Mouse (Mus musculus) heart, embryonic 10.5 days (tissue): ENCODE data around the gene Hlcs. TPM values are rescaled to one million over a fixed set of nuclear protein-coding genes. Genes with fewer than 3 reads are reported as not detected.

Source experiments
- DNase-seq: peaks from one replicate; pipeline ENCODE4 v3.0.0-alpha.2; 2017; ENCODE audit warnings: low spot score
- H3K27ac ChIP-seq: fragments of 300-500 bp; sonication (generic); 2 replicates; pipeline ENCODE4 v1.5.1; 2016; ENCODE audit warnings: mild to moderate bottlenecking
- H3K27me3 ChIP-seq: fragments of 300-500 bp; sonication (generic); 2 replicates; pipeline ENCODE4 v1.6.1; 2016; ENCODE audit warnings: mild to moderate bottlenecking; ENCODE audit not compliant: poor library complexity, insufficient read depth, severe bottlenecking
- H3K36me3 ChIP-seq: fragments of 300-500 bp; sonication (generic); 2 replicates; pipeline ENCODE4 v1.6.1; 2016; ENCODE audit warnings: mild to moderate bottlenecking, moderate library complexity
- H3K4me1 ChIP-seq: fragments of 300-500 bp; sonication (generic); 2 replicates; pipeline ENCODE4 v1.6.1; 2016; ENCODE audit warnings: mild to moderate bottlenecking
- H3K4me3 ChIP-seq: fragments of 300-500 bp; sonication (generic); 2 replicates; pipeline ENCODE4 v1.5.1; 2016; ENCODE audit warnings: mild to moderate bottlenecking, moderate library complexity
- H3K9me3 ChIP-seq: fragments of 300-500 bp; sonication (generic); 2 replicates; pipeline ENCODE4 v1.6.1; 2016; ENCODE audit warnings: mild to moderate bottlenecking, moderate library complexity
- WGBS: fragments of 180-500 bp; shearing (Covaris S2); methylation state at CpG from one replicate; pipeline ENCODE4 v1.1.7; 2016; 5-methylcytosine and 5-hydroxymethylcytosine counted together
- polyA plus RNA-seq: library from polyadenylated mRNA; unstranded; fragments of >200 nt; fragmentation: Nextera tagmentation; extraction: Ambion mirVana; gene quantifications from 2 replicates; pipeline ENCODE4 v1.2.1, GENCODE M21; 2016

The Hlcs gene
- polyA plus RNA-seq, 1 experiment from 2014 or later: 11.0 TPM

DNA sequence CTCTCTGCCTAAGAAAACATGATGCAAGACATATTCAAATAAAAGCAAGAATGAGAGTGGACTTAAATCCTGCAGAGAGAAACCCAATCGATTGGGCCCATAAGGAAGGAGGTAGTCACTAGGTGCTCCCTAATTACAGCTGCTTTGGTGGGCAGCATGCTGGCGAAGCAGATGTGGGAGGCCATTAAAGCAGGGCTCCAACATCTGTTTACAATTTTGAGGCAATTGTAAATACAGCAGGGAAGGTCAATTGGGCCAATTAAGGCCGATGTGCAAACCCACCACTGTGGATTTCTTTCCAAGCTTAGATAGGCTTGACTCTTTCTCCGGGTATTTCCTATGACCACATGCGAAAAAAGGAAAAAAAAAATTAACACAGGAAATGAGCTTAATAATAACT is 117.5 kb downstream of the Hlcs start:
- Histone ChIP-seq H3K9me3 (no peaks in the 10 kb centered on the region), H3K4me1 (peaks cover 13% of the 10 kb centered on the region), H3K27me3 (0 out of 2 replicates have a peak, but pooled peaks cover 8% of the 10 kb centered on the region), H3K36me3 (no peaks in the 10 kb centered on the region), H3K27ac (no peak overlapping the region), H3K4me3 (no peak overlapping the region)
- WGBS: 81% methylated on average over 5 of the region's 5 CpGs
- no peak for DNase-seq

DNA sequence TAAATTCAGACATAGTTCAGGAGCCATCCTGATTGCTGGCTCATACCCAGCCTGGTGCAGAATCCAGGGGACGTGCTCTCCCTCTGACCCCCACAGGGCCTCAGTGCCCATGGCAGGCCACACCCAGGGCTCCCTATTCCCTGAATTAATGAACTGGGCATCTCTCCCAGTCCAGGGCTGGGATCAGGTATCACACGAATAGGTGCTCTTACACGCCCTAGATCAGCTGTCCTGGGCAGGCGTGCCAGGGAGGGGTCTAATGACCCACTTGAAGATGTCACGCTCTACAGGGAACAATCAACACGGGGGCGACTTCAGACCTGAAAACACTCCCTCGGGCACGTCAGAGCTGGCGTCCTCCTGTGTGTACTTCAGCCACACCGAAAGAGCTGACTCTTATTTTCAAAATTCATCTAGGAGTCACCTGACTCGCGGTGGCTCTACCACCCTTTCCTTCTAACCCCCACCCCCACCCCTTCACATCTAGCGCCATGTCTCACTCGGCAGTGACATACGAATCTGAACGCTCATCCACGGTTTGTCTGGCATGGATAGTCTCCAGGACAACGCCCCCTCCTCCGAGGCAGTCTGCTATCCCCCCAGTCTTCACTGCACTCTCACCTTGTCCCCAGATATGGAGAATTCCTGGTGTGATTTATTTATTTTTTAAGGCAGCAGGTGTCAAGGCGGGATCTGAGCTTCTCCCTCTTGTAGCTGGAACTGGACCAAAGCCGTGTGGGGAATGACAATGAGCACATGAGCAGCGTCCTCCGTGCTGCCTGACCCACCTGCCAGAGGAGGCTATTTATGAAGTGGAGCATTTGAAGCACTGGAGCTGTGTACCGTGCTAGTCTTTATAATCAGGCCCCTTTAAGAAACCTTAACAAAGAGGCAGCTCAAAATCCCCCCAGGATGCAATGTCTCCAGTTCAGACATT is 121.7 kb downstream of the Hlcs start:
- 84% methylated on average over 25 of the region's 25 CpGs for WGBS
- Histone ChIP-seq H3K9me3 (no peaks in the 10 kb centered on the region), H3K36me3 (no peaks in the 10 kb centered on the region), H3K4me1 (peaks cover 36% of the 10 kb centered on the region), H3K27me3 (peaks cover 10% of the 10 kb centered on the region; the same call in 1 of the 2 replicates), H3K27ac (no peak overlapping the region), H3K4me3 (no peak overlapping the region)
- DNase-seq: no peak

DNA sequence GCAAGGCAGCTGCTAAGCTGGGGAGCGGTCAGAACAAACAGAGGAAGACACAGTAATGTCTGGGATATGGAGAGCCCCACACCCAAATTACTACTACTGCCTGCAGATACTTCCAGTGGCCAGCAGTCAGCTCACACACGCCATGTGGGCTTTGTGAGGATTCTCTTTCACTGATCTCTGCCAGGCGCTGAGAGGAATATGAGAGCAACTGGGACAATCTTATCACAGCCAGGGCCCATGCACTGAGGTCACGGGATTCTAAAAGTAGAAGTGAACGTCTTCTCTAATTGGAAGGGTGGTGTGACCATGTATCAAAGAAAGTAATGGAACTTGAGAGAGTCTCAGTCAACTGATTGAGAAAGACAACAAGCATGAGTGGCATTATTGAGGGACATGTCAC is 123.1 kb downstream of the Hlcs start:
- Histone ChIP-seq H3K36me3 (no peaks in the 10 kb centered on the region), H3K27me3 (peaks cover 17% of the 10 kb centered on the region), H3K9me3 (no peaks in the 10 kb centered on the region), H3K27ac (no peak overlapping the region), H3K4me3 (no peak overlapping the region), H3K4me1 (peaks cover 49% of the 10 kb centered on the region)
- no peak for DNase-seq
- WGBS: 63% methylated on average over 5 of the region's 5 CpGs

DNA sequence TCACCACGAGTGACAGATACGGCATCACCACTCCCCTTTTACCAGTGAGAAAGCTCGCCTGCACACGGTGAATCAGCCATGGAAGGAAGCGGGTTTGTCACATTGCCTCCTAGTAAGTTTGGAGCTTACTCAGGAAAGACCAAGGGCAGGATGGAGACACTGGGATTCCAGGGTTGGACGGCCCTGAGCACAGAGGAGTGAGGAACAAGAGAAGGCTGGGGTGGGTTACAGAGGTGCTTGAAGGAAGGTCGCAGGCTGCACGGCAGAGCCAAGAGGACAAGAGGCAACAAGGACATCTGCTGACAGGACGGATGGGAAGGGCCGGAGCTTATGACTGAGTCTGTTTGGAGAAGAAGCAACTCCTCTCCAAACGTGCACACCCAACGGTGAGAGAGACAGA is 126.8 kb downstream of the Hlcs start:
- H3K9me3 ChIP-seq: no peaks in the 10 kb centered on the region
- H3K36me3 ChIP-seq: no peaks in the 10 kb centered on the region
- peaks cover 37% of the 10 kb centered on the region for H3K27me3 ChIP-seq
- peak overlapping the region; percentile 30; the same call in 1 of the 2 replicates for H3K27ac ChIP-seq
- H3K4me3 ChIP-seq: no peak overlapping the region
- 61% methylated on average over 12 of the region's 12 CpGs for WGBS
- peaks cover 56% of the 10 kb centered on the region for H3K4me1 ChIP-seq
- DNase-seq: no peak

DNA sequence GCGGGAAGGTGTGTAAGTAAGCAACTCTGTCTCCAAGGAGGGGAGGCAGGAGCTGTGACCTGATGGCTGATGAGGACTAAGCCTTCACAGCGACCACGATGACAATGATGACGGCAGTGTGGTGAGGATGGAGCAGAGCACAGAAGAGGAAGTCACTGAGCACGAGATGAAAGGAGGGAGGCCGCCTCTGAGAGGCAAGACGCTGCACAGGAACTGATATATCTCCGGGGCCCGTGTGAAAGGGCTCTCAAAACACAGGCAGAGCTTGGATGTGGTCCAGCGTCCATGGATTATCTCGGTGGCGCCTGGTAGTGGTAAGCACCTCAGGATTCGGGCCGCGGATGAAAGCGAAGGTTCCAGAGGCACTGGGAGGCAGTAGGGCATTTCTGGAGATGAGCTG is 127.9 kb downstream of the Hlcs start:
- Histone ChIP-seq H3K27me3 (peaks cover 47% of the 10 kb centered on the region), H3K4me3 (no peak overlapping the region), H3K4me1 (peaks cover 51% of the 10 kb centered on the region), H3K36me3 (no peaks in the 10 kb centered on the region), H3K27ac (peak overlapping the region; percentile 42; the same call in 1 of the 2 replicates), H3K9me3 (no peaks in the 10 kb centered on the region)
- WGBS: 25% methylated on average over 16 of the region's 16 CpGs
- DNase-seq: peak; percentile 82

DNA sequence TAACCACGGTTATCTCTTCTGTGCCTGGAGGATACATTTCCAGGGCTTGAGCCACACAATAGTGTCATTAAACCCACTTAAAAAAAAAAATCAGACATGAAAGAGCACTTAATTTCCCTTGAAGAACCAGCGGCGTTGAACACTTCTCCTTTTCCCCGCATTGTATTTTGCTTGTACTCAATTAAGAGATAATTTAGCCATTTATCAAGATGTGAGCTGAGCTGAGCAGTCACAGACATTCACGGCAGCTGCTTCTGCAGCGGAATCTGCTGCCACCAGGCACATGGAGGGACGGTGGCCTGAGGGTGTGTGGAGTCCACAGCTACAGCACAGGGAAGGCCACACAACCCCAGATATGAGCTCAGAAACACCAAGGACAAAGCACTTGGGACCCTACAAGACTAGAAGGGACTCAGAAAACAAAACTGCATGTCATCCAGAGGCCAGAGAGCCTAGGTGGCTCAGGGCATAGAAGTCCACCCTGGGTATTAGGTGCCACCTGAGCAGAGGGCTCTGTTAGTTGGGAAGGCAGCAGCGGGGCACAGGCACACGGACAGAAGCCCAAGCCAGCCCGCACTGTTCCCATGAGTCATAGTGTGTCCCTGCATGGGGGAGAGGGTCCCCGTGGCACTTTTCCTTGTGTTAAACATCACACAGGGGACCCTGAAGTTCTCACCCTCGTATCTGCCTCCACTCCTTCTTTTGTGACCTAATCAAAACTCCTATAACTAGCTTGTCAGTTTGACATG is 133.1 kb downstream of the Hlcs start:
- H3K27me3 ChIP-seq: peaks cover 79% of the 10 kb centered on the region

DNA sequence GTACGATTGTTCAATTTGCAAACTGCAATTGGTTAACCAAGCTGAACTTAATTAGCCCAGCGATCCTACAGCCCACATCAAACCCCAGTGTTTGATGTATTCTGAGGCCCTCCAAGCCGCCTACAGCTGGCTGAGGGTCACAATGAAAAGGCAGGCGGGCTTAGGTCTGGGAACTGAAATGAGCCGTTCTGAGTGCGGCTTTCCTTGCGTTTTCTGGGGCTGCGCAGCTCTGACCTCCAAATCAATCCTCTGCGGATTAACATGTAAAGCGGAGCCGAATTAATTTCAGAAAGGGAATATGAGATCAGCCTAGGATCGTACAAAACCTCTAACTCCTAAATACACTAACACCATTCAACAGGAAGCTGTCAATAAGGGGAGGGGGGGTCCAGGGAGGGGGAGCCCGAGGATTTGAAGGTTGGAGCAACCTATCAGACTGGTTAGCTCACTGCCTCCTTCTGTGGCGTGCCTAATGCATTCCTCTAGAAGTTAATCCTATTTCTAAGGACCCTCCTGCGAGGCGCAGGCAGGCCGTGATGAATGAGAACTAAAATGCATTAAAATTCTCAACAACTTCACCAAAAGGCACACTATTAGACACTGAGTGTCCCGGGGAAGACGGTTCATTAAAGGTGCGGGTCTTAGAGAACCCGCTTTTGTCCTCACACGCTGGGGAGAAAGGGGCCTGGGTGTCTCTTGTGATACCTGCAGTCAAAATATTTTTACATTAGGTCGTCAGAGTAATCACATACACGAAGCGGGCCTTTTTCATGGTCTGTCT is 133.8 kb downstream of the Hlcs start:
- H3K27me3 ChIP-seq: peaks cover 76% of the 10 kb centered on the region
- H3K27ac ChIP-seq: no peak overlapping the region
- 27% methylated on average over 25 of the region's 25 CpGs for WGBS
- no peaks in the 10 kb centered on the region for H3K9me3 ChIP-seq
- H3K36me3 ChIP-seq: no peaks in the 10 kb centered on the region
- H3K4me3 ChIP-seq: 0 out of 2 replicates have a peak overlapping the region, but pooled peaks have one; percentile 15
- H3K4me1 ChIP-seq: peaks cover 29% of the 10 kb centered on the region
- no peak for DNase-seq

More for the DNA sequence above, 133.1 kb downstream of the Hlcs start:
- H3K9me3 ChIP-seq: no peaks in the 10 kb centered on the region
- no peak for DNase-seq
- H3K36me3 ChIP-seq: no peaks in the 10 kb centered on the region
- 42% methylated on average over 12 of the region's 12 CpGs for WGBS
- no peak overlapping the region for H3K4me3 ChIP-seq
- H3K4me1 ChIP-seq: peaks cover 32% of the 10 kb centered on the region
- no peak overlapping the region for H3K27ac ChIP-seq

DNA sequence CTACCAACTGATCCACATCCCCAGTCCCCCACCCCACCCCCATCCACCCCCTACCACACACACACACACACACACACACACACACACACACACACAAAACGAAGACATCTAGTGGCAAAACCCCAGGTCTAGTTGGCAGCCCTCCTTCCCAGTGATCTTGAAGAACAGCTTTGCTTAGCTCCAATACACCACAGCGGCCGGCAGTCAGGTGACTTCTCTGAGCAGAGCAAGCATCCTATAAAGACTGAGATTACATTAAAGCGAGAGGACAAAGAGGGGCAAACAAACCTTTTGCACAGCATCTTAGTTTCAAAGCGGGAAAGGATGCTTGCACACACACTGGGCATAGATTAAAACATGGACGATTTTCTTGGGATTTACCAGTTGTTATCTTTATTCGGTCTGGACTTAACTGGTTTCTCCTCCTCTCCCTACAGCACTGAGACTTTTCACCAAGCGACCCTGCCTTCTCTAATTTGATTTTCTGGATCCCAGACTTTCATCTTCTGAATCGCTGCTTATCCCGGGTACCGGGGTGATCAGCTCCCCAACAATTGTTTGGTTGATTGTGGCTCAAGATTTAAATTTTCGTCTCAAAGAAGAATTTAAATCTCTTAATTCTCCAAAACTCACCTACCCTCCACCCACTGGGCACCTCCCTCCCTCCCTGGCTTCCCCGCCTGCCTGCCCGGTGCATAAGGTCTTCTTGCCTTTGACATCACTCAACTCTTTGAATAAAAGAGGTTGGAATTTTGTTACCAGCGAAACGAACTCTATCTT is 134.7 kb downstream of the Hlcs start:
- Histone ChIP-seq H3K27me3 (peaks cover 71% of the 10 kb centered on the region), H3K36me3 (no peaks in the 10 kb centered on the region), H3K4me3 (no peak overlapping the region), H3K9me3 (no peaks in the 10 kb centered on the region), H3K4me1 (peaks cover 28% of the 10 kb centered on the region), H3K27ac (no peak overlapping the region)
- no peak for DNase-seq
- WGBS: 67% methylated on average over 16 of the region's 16 CpGs

DNA sequence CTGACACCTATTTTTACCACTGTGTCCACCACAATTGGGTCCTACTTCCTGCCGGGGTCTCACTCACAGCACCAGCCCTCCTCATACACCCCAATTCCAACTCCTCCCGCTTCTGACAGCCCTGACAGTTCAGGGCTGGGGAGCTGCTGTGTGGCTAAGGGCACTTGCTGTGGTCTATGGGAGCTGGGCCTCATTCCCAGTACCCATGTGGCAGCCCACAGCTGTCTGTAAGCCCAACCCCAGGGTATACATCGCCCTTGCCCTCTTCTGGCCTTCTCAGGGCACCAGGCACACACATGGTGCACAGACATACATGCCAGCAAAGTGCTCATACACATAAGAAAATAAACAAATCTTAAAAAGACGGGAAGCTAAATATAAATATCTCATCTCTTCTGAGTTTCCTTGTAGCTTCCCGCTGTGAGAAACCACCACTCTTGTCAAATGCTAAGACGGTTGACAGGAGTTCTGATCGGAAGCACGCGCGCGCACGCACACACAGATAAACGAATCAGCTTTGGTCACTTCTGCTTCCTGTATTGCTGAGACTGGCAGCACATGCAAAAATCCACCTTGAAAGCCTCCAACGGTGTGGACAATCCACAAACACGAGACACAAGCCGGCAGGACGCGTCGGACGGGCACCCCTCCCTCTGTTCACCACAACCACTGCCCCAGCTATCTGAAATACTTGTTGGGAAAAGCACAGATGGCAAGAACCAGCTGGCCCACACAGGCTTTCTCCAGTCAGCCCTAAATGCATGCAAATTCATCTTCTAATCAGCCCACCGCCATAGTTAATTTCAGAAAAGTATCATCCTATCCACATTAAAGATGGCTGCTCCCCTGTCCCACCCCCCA is 136.1 kb downstream of the Hlcs start:
- H3K9me3 ChIP-seq: no peaks in the 10 kb centered on the region
- peaks cover 60% of the 10 kb centered on the region for H3K27me3 ChIP-seq
- DNase-seq: no peak
- peaks cover 16% of the 10 kb centered on the region for H3K4me1 ChIP-seq
- no peaks in the 10 kb centered on the region for H3K36me3 ChIP-seq
- WGBS: 78% methylated on average over 21 of the region's 21 CpGs
- H3K4me3 ChIP-seq: no peak overlapping the region
- H3K27ac ChIP-seq: no peak overlapping the region

DNA sequence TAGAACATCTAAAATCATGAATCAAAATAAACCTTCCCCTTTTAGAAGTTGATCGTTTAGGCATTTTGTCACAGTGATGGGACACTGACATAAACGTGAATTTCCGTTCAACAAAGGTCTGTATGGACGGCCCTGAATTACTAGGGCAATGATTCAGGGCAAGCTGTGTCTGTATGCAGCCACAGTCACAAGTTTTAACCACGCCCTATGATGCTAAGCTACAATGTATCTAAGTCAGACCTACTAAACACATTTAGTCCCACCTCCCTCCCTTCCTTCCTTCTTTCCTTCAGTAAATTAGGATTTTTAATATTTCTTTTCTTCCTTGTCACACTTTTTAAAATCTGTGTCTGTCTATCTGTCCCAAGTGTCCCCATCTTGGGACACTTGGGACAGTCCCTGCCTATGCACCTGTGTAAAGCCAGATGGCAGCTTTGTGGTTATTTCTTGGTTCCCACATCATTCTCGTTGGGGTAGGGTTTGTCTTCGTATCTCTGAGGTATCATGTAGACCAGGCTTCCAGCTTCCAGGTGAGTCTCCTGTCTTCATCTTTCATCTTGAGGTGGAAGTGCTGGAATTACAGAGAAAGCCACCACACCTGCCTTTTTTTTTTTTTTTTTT is 137.9 kb downstream of the Hlcs start:
- H3K27me3 ChIP-seq: peaks cover 52% of the 10 kb centered on the region; the same call in 1 of the 2 replicates
- H3K27ac ChIP-seq: no peak overlapping the region
- no peaks in the 10 kb centered on the region for H3K9me3 ChIP-seq
- no peak for DNase-seq
- 83% methylated on average over 7 of the region's 7 CpGs for WGBS
- no peaks in the 10 kb centered on the region for H3K36me3 ChIP-seq
- peaks cover 13% of the 10 kb centered on the region for H3K4me1 ChIP-seq
- H3K4me3 ChIP-seq: no peak overlapping the region

DNA sequence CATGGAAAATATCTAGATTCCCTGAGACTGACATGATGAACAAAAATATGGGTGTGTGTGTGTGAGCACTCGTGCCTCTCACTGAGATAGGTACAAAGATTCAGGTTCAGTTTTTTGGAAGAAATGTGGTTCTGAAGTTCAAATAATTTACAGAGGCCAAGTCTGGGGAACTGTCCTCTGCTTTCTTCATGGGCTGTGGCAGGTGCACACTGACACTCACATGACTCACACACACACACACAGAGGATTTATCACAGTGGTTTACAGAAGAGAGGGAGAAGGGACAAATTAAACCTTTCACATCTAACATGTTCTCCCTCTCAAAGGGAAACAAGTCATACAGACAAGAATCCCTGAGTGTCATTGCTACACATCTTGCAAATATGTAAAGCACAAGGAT is 140.0 kb downstream of the Hlcs start:
- Histone ChIP-seq H3K36me3 (no peaks in the 10 kb centered on the region), H3K4me1 (no peaks in the 10 kb centered on the region; the same call in 1 of the 2 replicates), H3K4me3 (no peak overlapping the region), H3K27ac (no peak overlapping the region), H3K27me3 (peaks cover 32% of the 10 kb centered on the region), H3K9me3 (no peaks in the 10 kb centered on the region)
- 83% methylated on average over 1 of the region's 1 CpGs for WGBS
- DNase-seq: no peak
